Mouse (Mus musculus) heart, embryonic 15.5 days (tissue): ENCODE measurements around the gene Mlh3. TPM values are rescaled to one million over a fixed set of nuclear protein-coding genes. Genes with fewer than 3 reads are reported as not detected.

Source experiments
- ATAC-seq: fragments of 200-750 bp; cut with Nextera tagmentation; replicated peaks from 2 replicates; pipeline ENCODE4 v1.8.0; 2017; ENCODE audit warnings: low read depth, moderate TSS enrichment; ENCODE audit not compliant: insufficient number of reproducible peaks, insufficient read depth, low FRiP score
- H3K27ac ChIP-seq: fragments of 300-500 bp; sonication (generic); 2 replicates; pipeline ENCODE4 v1.5.1; 2015; ENCODE audit warnings: mild to moderate bottlenecking, inconsistent platforms
- H3K27me3 ChIP-seq: fragments of 300-500 bp; sonication (generic); 2 replicates; pipeline ENCODE4 v1.6.1; 2015; ENCODE audit warnings: inconsistent platforms
- H3K36me3 ChIP-seq: fragments of 300-500 bp; sonication (generic); 2 replicates; pipeline ENCODE4 v1.6.1; 2015; ENCODE audit warnings: mild to moderate bottlenecking, inconsistent platforms
- H3K4me1 ChIP-seq: fragments of 300-500 bp; sonication (generic); replicated peaks from 2 replicates; pipeline ENCODE4 v1.6.1; 2015; ENCODE audit warnings: inconsistent platforms
- H3K4me2 ChIP-seq: fragments of 300-500 bp; sonication (generic); 2 replicates; pipeline ENCODE4 v1.6.1; 2015; ENCODE audit warnings: inconsistent platforms, mild to moderate bottlenecking, moderate library complexity
- H3K4me3 ChIP-seq: fragments of 300-500 bp; sonication (generic); 2 replicates; pipeline ENCODE4 v1.5.1; 2015; ENCODE audit warnings: mild to moderate bottlenecking, inconsistent platforms
- H3K9ac ChIP-seq: fragments of 300-500 bp; sonication (generic); 2 replicates; pipeline ENCODE4 v1.6.1; 2015; ENCODE audit warnings: mild to moderate bottlenecking, inconsistent platforms
- H3K9me3 ChIP-seq: fragments of 300-500 bp; sonication (generic); replicated peaks from 2 replicates; pipeline ENCODE4 v1.6.1; 2016; ENCODE audit warnings: inconsistent platforms
- WGBS: fragments of 180-500 bp; shearing (Covaris S2); methylation state at CpG from one replicate; pipeline ENCODE4 v1.1.7; 2015; ENCODE audit warnings: mixed read lengths; 5-methylcytosine and 5-hydroxymethylcytosine counted together
- polyA plus RNA-seq: library from polyadenylated mRNA; unstranded; fragments of >200 nt; fragmentation: Nextera tagmentation; extraction: Ambion mirVana; gene quantifications from 2 replicates; pipeline ENCODE4 v1.2.1, GENCODE M21; 2015

Mlh3 gene
- polyA plus RNA-seq, 1 experiment from 2014 or later, result 6.2 TPM

DNA sequence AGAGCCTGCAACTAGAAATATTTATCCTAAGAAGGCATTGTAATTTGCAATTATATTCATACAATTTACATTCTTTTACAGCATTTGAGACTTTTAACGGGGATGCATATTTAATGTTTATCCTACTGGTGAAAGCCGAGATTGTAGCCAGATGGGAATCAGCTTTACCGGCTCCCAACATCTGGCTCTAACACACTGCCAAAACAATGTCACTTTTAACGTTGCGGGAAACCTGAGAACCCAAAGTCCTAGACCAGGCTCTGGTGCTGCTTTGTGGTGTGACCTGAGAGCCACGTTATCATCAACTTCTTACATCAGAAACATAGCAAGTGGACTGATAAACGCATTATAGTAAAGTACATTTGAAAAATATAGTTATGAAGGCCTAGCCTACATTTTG, 5.5 kb downstream of the Mlh3 start:
- Histone ChIP-seq H3K27ac (no peak overlapping the region), H3K4me3 (no peak overlapping the region), H3K4me2 (no peak overlapping the region), H3K9ac (no peak overlapping the region), H3K36me3 (0 out of 2 replicates have a peak, but pooled peaks cover 5% of the 10 kb centered on the region), H3K27me3 (no peaks in the 10 kb centered on the region), H3K4me1 (peaks cover 8% of the 10 kb centered on the region), H3K9me3 (no peaks in the 10 kb centered on the region)
- no peak for ATAC-seq
- WGBS, result 40% methylated on average over 7 of the region's 7 CpGs

DNA sequence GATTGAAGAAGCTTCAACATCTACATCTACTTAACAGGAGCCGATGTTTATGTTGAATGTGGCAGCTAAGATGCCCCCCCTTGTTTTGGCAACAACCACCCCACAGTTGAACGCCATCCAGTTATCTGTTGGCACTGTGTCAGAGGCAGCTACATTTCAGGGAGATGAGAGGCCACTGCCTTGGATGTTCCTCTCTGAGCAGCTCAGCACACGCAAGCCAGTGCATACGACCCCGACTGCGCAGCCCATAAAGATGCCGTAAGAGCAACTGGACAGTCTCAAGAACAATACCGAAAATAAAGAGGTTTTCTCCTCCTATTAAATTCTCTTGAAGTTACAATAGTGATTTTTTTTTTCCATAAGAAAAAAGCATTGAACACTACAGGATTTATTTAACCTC, 5.9 kb downstream of the Mlh3 start:
- H3K4me3 ChIP-seq, result no peak overlapping the region
- no peaks in the 10 kb centered on the region for H3K9me3 ChIP-seq
- no peaks in the 10 kb centered on the region for H3K27me3 ChIP-seq
- 61% methylated on average over 8 of the region's 8 CpGs for WGBS
- peaks cover 7% of the 10 kb centered on the region for H3K4me1 ChIP-seq
- no peak for ATAC-seq
- H3K9ac ChIP-seq, result no peak overlapping the region
- H3K36me3 ChIP-seq, result 0 out of 2 replicates have a peak, but pooled peaks cover 5% of the 10 kb centered on the region
- no peak overlapping the region for H3K27ac ChIP-seq
- H3K4me2 ChIP-seq, result no peak overlapping the region

DNA sequence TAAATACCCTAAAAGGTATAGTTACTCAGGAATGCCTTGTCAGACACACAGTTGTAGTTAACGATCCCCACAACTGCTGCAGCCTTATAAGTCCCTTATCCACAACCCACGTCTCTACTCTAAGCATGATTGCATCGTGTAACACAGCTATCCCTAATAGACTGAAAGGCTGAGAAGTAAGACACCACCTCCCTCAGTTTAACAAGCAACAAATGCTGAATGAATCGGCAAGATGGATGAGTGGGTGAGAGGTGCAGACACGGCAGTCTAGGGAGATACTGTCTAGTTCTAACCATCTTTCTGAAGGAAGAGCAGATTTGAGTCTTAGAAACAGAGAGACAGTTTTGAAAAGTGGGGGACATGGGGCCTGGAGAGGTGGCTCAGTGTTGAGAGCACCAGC, 7.2 kb downstream of the Mlh3 start:
- no peak for ATAC-seq
- H3K9ac ChIP-seq, result no peak overlapping the region
- no peak overlapping the region for H3K4me2 ChIP-seq
- no peaks in the 10 kb centered on the region for H3K9me3 ChIP-seq
- no peak overlapping the region for H3K27ac ChIP-seq
- H3K4me3 ChIP-seq, result no peak overlapping the region
- peaks cover 7% of the 10 kb centered on the region for H3K4me1 ChIP-seq
- WGBS, result 73% methylated on average over 5 of the region's 5 CpGs
- H3K27me3 ChIP-seq, result no peaks in the 10 kb centered on the region
- peaks cover 5% of the 10 kb centered on the region; the same call in 1 of the 2 replicates for H3K36me3 ChIP-seq

DNA sequence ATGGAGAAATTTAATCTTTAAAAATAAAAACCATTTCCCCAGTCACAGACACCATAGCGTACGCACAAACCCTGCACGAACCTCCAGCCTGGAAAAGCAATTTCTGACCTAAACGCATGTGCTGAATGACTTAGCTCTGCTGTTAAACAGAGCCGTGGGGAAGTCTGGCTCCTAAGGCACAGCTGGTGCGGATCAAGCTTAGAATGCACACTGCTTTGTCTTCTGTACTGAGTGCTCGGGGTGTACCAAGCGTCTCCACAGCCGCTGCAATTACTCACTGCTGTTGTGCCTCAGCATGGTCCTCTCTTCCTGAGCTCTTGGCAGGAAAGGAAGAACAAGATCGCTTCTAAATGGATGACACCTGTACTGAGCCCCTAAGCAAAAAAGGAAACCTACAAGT, 7.9 kb downstream of the Mlh3 start:
- no peak for ATAC-seq

DNA sequence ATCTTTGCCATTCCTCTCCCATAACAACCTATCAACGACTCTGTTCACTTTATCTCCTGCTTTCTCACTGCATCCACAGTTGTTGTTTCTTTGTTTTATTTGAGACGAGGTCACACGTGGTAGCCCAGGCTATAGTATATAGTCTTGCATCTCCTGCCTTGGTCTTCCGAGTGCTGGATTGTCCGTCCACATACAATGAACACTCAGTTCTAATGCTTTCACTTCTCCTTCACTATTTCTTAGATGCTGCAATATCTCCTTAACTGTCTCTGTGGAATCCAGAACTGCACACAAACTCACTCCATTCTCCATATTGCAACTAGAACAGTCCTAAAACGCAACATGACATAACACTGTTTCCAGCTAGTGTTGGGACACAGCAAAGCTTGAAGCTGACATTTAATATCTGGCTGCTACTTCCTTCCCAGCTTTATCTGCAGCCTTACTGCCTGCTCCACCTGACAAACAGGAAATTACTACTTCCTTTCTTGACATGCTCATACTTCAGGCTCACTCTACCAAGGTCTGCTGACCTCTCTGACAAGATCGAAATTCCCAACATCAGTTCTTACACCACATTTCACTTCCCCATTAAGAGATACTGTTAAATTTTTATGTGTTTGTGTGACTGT, 13.3 kb downstream of the Mlh3 start:
- no peak overlapping the region for H3K4me2 ChIP-seq
- H3K9me3 ChIP-seq, result no peaks in the 10 kb centered on the region
- peak overlapping the region; percentile 57 for H3K27ac ChIP-seq
- H3K4me1 ChIP-seq, result peaks cover 3% of the 10 kb centered on the region; the same call in 1 of the 2 replicates
- 47% methylated on average over 7 of the region's 7 CpGs for WGBS
- no peak overlapping the region for H3K9ac ChIP-seq
- no peak overlapping the region for H3K4me3 ChIP-seq
- no peaks in the 10 kb centered on the region for H3K27me3 ChIP-seq
- ATAC-seq, result 0 out of 2 replicates have a peak, but pooled peaks have one; percentile 53
- H3K36me3 ChIP-seq, result peaks cover 5% of the 10 kb centered on the region; the same call in 1 of the 2 replicates

More for the DNA sequence above, 7.9 kb downstream of the Mlh3 start:
- Histone ChIP-seq H3K9me3 (no peaks in the 10 kb centered on the region), H3K27ac (no peak overlapping the region), H3K4me2 (no peak overlapping the region), H3K9ac (no peak overlapping the region), H3K4me3 (no peak overlapping the region), H3K36me3 (peaks cover 5% of the 10 kb centered on the region; the same call in 1 of the 2 replicates), H3K27me3 (no peaks in the 10 kb centered on the region), H3K4me1 (peaks cover 7% of the 10 kb centered on the region)
- WGBS, result 64% methylated on average over 10 of the region's 10 CpGs

DNA sequence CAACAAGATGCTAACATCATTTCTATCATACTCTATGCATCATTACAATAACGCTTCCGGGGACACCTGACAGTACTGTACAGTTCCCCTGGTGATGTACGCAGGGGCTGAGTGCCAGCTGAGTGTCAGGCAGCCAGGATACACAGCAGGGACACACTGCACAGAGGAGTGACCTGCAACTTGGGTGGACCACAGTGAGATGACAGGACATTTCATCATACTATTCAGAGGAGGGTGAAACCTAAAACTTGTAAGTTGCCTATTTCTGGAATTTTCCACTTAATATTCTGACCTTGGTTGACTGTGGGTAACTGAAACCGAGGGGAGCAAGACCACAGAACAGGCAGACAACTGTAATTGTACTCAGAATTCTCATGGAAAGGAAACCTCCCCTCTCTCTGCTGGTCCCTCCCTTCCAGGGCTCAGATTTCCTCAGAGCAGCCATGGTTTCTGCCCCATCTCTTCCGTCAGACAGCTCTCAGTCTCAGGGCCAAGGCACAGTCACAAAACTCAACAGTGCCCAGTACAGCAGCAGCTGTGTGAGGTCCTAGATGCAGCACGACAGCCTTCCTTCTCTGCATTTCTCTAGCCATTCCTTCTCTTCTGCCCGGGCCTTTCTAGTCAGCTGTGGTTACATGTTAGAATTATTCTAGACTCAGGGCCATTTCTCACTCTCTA, 14.2 kb downstream of the Mlh3 start:
- H3K9me3 ChIP-seq, result no peaks in the 10 kb centered on the region
- no peak overlapping the region for H3K4me3 ChIP-seq
- 0 out of 2 replicates have a peak, but pooled peaks have one; percentile 39 for ATAC-seq
- H3K4me2 ChIP-seq, result no peak overlapping the region
- peaks cover 3% of the 10 kb centered on the region; the same call in 1 of the 2 replicates for H3K4me1 ChIP-seq
- peaks cover 5% of the 10 kb centered on the region; the same call in 1 of the 2 replicates for H3K36me3 ChIP-seq
- 55% methylated on average over 7 of the region's 7 CpGs for WGBS
- H3K27ac ChIP-seq, result peak overlapping the region; percentile 57
- H3K9ac ChIP-seq, result no peak overlapping the region
- no peaks in the 10 kb centered on the region for H3K27me3 ChIP-seq

DNA sequence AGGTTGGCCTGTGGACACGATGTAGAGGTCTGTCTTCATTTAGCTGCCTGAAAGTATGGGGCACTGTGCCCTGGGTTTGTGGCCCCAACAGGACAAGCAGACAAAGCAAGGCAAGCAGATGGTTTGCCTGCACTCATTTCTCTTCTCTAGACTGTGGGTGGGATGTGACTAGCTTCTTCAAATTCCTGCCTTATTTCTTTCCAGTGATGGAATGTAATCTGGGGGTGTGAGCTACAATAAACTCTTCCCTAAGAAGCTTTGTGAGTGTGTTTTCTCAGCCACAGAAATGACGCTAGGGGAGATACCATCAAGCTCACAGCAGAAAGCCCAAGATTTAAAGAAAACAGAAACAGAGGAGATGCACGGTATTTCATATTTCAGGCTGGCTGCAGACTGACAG, 18.3 kb downstream of the Mlh3 start:
- Histone ChIP-seq H3K9ac (no peak overlapping the region), H3K9me3 (no peaks in the 10 kb centered on the region), H3K27ac (no peak overlapping the region), H3K4me3 (no peak overlapping the region), H3K36me3 (peaks cover 10% of the 10 kb centered on the region), H3K4me2 (no peak overlapping the region), H3K27me3 (no peaks in the 10 kb centered on the region), H3K4me1 (peaks cover 2% of the 10 kb centered on the region; the same call in 1 of the 2 replicates)
- 75% methylated on average over 3 of the region's 3 CpGs for WGBS
- no peak for ATAC-seq

DNA sequence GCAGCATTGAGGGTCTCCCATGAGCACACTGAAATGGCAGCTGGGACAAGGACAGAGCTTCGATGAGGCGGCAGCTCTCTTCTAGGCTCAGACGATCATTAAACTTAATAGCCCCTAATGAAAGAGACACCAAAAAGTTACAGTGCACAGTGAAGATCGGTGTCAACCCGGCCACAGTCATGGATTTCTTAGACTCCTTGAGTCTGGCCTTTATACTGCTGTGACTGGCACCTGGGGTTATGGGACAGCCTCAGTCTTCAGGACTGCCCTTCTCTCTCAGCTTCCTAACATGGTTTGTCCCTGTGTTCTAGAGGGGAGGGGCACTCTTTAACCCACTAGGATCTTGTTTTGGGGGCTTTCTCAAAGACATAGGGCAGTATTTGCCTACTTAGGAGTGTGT, 32.8 kb downstream of the Mlh3 start:
- WGBS, result 84% methylated on average over 5 of the region's 5 CpGs
- Histone ChIP-seq H3K27ac (no peak overlapping the region), H3K36me3 (no peaks in the 10 kb centered on the region), H3K9me3 (no peaks in the 10 kb centered on the region), H3K4me1 (0 out of 2 replicates have a peak, but pooled peaks cover 4% of the 10 kb centered on the region), H3K4me3 (no peak overlapping the region), H3K27me3 (no peaks in the 10 kb centered on the region), H3K9ac (no peak overlapping the region), H3K4me2 (no peak overlapping the region)
- no peak for ATAC-seq

DNA sequence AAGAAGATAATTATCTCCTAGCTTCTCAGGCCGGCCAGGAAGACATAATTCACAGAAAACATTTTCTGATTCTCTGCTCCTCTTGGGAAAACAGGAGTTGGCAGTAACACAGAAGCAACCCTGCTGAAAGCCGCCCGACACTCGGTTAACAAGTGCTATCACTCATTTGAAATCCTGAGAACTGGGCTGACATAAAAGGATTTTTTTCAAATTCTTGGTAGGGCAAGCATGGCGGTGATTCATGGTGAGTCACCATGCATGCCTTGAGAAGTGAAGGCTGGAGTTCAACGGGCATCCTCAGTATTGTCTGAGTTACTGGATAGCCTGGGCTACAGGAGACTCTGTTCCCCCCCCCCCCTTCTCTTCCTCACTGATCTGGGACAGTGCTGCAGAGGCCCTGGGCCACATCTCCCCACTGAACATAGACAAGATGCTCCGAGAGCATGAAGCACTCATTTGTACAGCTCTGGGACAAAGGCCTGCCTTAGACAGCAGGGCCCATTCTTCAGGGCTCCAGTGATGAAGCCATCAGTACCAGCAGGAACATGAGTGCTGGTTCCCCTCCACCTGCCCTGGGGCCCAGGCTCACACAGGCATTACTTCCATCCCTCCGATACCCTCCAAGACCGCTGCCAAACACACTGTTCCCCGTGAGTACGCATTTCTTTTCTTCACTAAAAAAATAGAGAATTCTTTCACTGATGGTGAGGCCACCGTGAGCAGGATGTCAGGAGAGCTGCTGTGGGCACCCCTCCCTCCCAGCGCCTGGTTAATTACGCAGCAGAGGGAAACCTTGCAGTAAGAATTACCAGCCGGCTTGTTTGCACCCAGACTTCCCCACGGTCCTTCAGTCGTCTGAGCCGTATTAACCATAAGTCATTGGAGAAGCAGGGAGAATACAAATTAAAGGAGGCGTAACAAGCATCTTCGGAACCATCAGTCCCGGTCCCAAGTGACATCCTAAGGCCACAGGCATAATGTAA, 36.7 kb downstream of the Mlh3 start:
- 79% methylated on average over 21 of the region's 21 CpGs for WGBS
- H3K4me3 ChIP-seq, result no peak overlapping the region
- H3K27ac ChIP-seq, result no peak overlapping the region
- H3K4me1 ChIP-seq, result no peaks in the 10 kb centered on the region
- no peak for ATAC-seq
- H3K4me2 ChIP-seq, result no peak overlapping the region
- no peaks in the 10 kb centered on the region for H3K9me3 ChIP-seq
- no peak overlapping the region for H3K9ac ChIP-seq
- H3K27me3 ChIP-seq, result no peaks in the 10 kb centered on the region
- H3K36me3 ChIP-seq, result no peaks in the 10 kb centered on the region

DNA sequence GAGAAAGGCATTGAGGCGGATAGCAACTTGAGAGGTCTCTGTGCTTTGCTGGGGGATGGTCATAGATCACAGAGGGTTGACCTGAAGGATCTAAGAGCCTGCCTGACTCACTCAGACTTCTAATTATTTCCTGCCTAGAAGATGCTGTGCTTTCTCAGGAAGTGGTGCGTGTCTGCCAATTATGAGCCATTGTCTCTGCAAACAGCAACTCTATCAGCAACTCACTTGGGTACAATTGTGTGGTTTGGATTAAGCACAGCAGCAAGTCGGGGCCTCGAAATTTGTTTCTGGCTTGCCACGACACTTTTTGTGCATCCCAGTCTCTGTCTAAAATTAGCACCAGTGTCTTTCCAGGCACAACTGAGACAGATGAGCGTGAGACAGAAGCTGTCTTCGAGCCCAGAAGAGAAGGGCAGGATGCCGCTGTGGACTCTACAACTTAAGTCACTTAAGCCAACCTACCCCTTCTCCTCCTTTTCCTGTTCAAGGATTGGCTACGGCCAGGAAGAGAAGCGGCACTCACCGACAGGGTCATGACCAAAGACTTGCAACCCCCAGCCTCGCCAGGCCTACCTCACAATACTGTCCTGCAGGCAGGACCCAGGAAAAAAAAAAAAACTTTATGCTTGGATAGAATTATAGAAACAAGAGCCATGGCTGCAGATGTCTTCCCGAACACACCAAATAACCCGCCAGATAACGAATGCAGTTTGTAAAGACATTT, 42.4 kb downstream of the Mlh3 start:
- Histone ChIP-seq H3K9ac (no peak overlapping the region), H3K27ac (peak overlapping the region; percentile 23; the same call in 1 of the 2 replicates), H3K4me1 (peaks cover 12% of the 10 kb centered on the region), H3K4me3 (no peak overlapping the region), H3K36me3 (peaks cover 36% of the 10 kb centered on the region), H3K9me3 (no peaks in the 10 kb centered on the region), H3K4me2 (no peak overlapping the region), H3K27me3 (no peaks in the 10 kb centered on the region)
- 43% methylated on average over 15 of the region's 15 CpGs for WGBS
- no peak for ATAC-seq
